Mouse (Mus musculus) v-Abl transformed pro-B cells (cell line): ENCODE data around the gene Mbnl1.

Experiments used
- in situ Hi-C, 2 experiments: fragments of 400-800 bp; cut with MboI; formaldehyde crosslinking; loops; one replicate each; pipeline ENCODE4 v1.15.1; 2025; ENCODE audit not compliant: unreplicated experiment in 2 of 2

Gene Mbnl1

GRCm38 (mm10) chr3:60584704-60585103, 112.1 kb downstream of the Mbnl1 start:
- in situ Hi-C loops = loop anchor here in 1 of 2 experiments (10.0 kb wide), 1 partner anchor 50 kb away; no protein-coding TSS in a partner anchor

- in situ Hi-C loops = loop anchor here in 1 of 2 experiments (10.0 kb wide), 1 partner anchor 51 kb away; no protein-coding TSS in a partner anchor
Measured at GRCm38 (mm10) chr3:60586046-60586445, 113.4 kb downstream of the Mbnl1 start.

GRCm38 (mm10) chr3:60587149-60587548, 114.5 kb downstream of the Mbnl1 start:
- in situ Hi-C loops = loop anchor here in 1 of 2 experiments (10.0 kb wide), 1 partner anchor 52 kb away; no protein-coding TSS in a partner anchor

GRCm38 (mm10) chr3:60589361-60589760, 116.7 kb downstream of the Mbnl1 start:
- in situ Hi-C loops = loop anchor here in 1 of 2 experiments (10.0 kb wide), 1 partner anchor 55 kb away; no protein-coding TSS in a partner anchor

GRCm38 (mm10) chr3:60595606-60596005, 123.0 kb downstream of the Mbnl1 start:
- in situ Hi-C loops = no loop called here

- in situ Hi-C loops = no loop called here
Measured at GRCm38 (mm10) chr3:60596985-60597384, 124.4 kb downstream of the Mbnl1 start.

GRCm38 (mm10) chr3:60601686-60602085, 129.1 kb downstream of the Mbnl1 start:
- in situ Hi-C loops = loop anchor here in 1 of 2 experiments (10.0 kb wide), 2 partner anchors 117 to 1517 kb away; no protein-coding TSS in a partner anchor

GRCm38 (mm10) chr3:60602923-60603549, 130.4 kb downstream of the Mbnl1 start:
- in situ Hi-C loops = loop anchor here in 1 of 2 experiments (10.0 kb wide), 2 partner anchors 118 to 1518 kb away; no protein-coding TSS in a partner anchor

- in situ Hi-C loops = loop anchor here in 1 of 2 experiments (10.0 kb wide), 2 partner anchors 119 to 1519 kb away; no protein-coding TSS in a partner anchor
Measured at GRCm38 (mm10) chr3:60603637-60604036, 131.0 kb downstream of the Mbnl1 start.

- in situ Hi-C loops = loop anchor here in 1 of 2 experiments (10.0 kb wide), 2 partner anchors 119 to 1519 kb away; no protein-coding TSS in a partner anchor
Measured at GRCm38 (mm10) chr3:60604205-60604604, 131.6 kb downstream of the Mbnl1 start.

- in situ Hi-C loops = loop anchor here in 1 of 2 experiments (10.0 kb wide), 2 partner anchors 124 to 1524 kb away; no protein-coding TSS in a partner anchor
Measured at GRCm38 (mm10) chr3:60608952-60609403, 136.3 kb downstream of the Mbnl1 start.

- in situ Hi-C loops = loop anchor here (5.0 to 10.0 kb wide), 5 partner anchors 290 to 740 kb away; no protein-coding TSS in a partner anchor
Measured at GRCm38 (mm10) chr3:60611839-60612238, 139.2 kb downstream of the Mbnl1 start.

GRCm38 (mm10) chr3:60613121-60613520, 140.5 kb downstream of the Mbnl1 start:
- in situ Hi-C loops = loop anchor here (5.0 to 10.0 kb wide), 5 partner anchors 291 to 741 kb away; no protein-coding TSS in a partner anchor

- in situ Hi-C loops = loop anchor here (5.0 to 10.0 kb wide), 5 partner anchors 292 to 742 kb away; no protein-coding TSS in a partner anchor
Measured at GRCm38 (mm10) chr3:60614516-60614915, 141.9 kb downstream of the Mbnl1 start.

- in situ Hi-C loops = loop anchor here (10.0 kb wide), 2 partner anchors 500 to 550 kb away; no protein-coding TSS in a partner anchor
Measured at GRCm38 (mm10) chr3:60615057-60615606, 142.5 kb downstream of the Mbnl1 start.

- in situ Hi-C loops = loop anchor here (10.0 kb wide), 2 partner anchors 501 to 551 kb away; no protein-coding TSS in a partner anchor
Measured at GRCm38 (mm10) chr3:60615615-60616014, 143.0 kb downstream of the Mbnl1 start.

GRCm38 (mm10) chr3:60616147-60616546, 143.5 kb downstream of the Mbnl1 start:
- in situ Hi-C loops = loop anchor here (10.0 kb wide), 2 partner anchors 501 to 551 kb away; no protein-coding TSS in a partner anchor

GRCm38 (mm10) chr3:60617643-60618042, 145.0 kb downstream of the Mbnl1 start:
- in situ Hi-C loops = loop anchor here (10.0 kb wide), 2 partner anchors 503 to 553 kb away; no protein-coding TSS in a partner anchor

- in situ Hi-C loops = no loop called here
Measured at GRCm38 (mm10) chr3:60620236-60620635, 147.6 kb downstream of the Mbnl1 start.

- in situ Hi-C loops = no loop called here
Measured at GRCm38 (mm10) chr3:60631183-60631582, 158.6 kb downstream of the Mbnl1 start.

- in situ Hi-C loops = no loop called here
Measured at GRCm38 (mm10) chr3:60631754-60632153, 159.1 kb downstream of the Mbnl1 start.
